Mouse (Mus musculus) forebrain, embryonic 14.5 days (tissue): ENCODE results near the gene Vmn1r120. TPM values are rescaled to one million over a fixed set of nuclear protein-coding genes. Genes with fewer than 3 reads are reported as not detected.
"Not testable (repeated sequence)": the region's sequence is repeated elsewhere in the genome, so short reads cannot be mapped to it uniquely, and the experiment has no call there.

ENCODE experiments used
- ATAC-seq: fragments of 200-750 bp; cut with Nextera tagmentation; 2 replicates; pipeline ENCODE4 v1.8.0; 2017; ENCODE audit warnings: mild to moderate bottlenecking, moderate library complexity
- DNase-seq: peaks from one replicate; pipeline ENCODE4 v3.0.0-alpha.2; 2015; ENCODE audit warnings: low spot score
- H3K27ac ChIP-seq: fragments of 300-500 bp; sonication (generic); 2 replicates; pipeline ENCODE4 v1.5.1; 2014; ENCODE audit warnings: low read depth, mild to moderate bottlenecking, control low read depth, low read length, moderate library complexity
- H3K27me3 ChIP-seq: fragments of 300-500 bp; sonication (generic); replicated peaks from 2 replicates; pipeline ENCODE4 v1.6.1; 2014; ENCODE audit warnings: low read length, control low read depth, mixed read lengths; ENCODE audit not compliant: control insufficient read depth, insufficient read depth
- H3K36me3 ChIP-seq: fragments of 300-500 bp; sonication (generic); 2 replicates; pipeline ENCODE4 v1.6.1; 2014; ENCODE audit warnings: low read length, control low read depth; ENCODE audit not compliant: control insufficient read depth, insufficient read depth
- H3K4me1 ChIP-seq: fragments of 300-500 bp; sonication (generic); 2 replicates; pipeline ENCODE4 v1.6.1; 2014; ENCODE audit warnings: antibody characterized with exemption, low read length, control low read depth; ENCODE audit not compliant: control insufficient read depth, insufficient read depth
- H3K4me2 ChIP-seq: fragments of 300-500 bp; sonication (generic); 2 replicates; pipeline ENCODE4 v1.6.1; 2014; ENCODE audit warnings: mild to moderate bottlenecking, control low read depth, low read length
- H3K4me3 ChIP-seq: fragments of 300-500 bp; sonication (generic); 2 replicates; pipeline ENCODE4 v1.5.1; 2014; ENCODE audit warnings: low read depth, low read length, control low read depth
- H3K9ac ChIP-seq: fragments of 300-500 bp; sonication (generic); 2 replicates; pipeline ENCODE4 v1.6.1; 2014; ENCODE audit warnings: mild to moderate bottlenecking, low read length, control low read depth, moderate library complexity
- H3K9me3 ChIP-seq: fragments of 300-500 bp; sonication (generic); replicated peaks from 2 replicates; pipeline ENCODE4 v1.6.1; 2016; ENCODE audit warnings: low read length, control low read depth, mixed read lengths; ENCODE audit not compliant: control insufficient read depth
- WGBS: fragments of 180-500 bp; shearing (Covaris S2); extraction: QIAGEN DNeasy Blood & Tissue Kit; methylation state at CpG from one replicate; pipeline ENCODE4 v1.1.7; 2014; 5-methylcytosine and 5-hydroxymethylcytosine counted together
- polyA plus RNA-seq: library from polyadenylated mRNA; unstranded; fragments of >200 nt; fragmentation: Nextera tagmentation; extraction: Ambion mirVana; gene quantifications from 2 replicates; pipeline ENCODE4 v1.2.1, GENCODE M21; 2014

Gene Vmn1r120
- not detected in 2 replicates for polyA plus RNA-seq

- not testable (repeated sequence) for H3K27ac ChIP-seq, H3K27me3 ChIP-seq, H3K36me3 ChIP-seq, H3K4me1 ChIP-seq, H3K9ac ChIP-seq, ATAC-seq, H3K9me3 ChIP-seq, DNase-seq, H3K4me2 ChIP-seq, H3K4me3 ChIP-seq
- 88% methylated on average over 1 of the region's 1 CpGs for WGBS
These were observed at the start of gene Vmn1r120 for GRCm38 (mm10) chr7:21053684-21054083. Vmn1r120 (minus strand) TSS chr7:21053784.

GRCm38 (mm10) chr7:21098413-21098812, 44.8 kb upstream of the Vmn1r120 start, which contains the start of gene Vmn1r121:
Vmn1r121 (minus strand) TSS chr7:21098513.
- H3K9me3 ChIP-seq, H3K9ac ChIP-seq, H3K4me1 ChIP-seq, H3K27ac ChIP-seq, H3K4me2 ChIP-seq, H3K27me3 ChIP-seq, H3K4me3 ChIP-seq, H3K36me3 ChIP-seq, ATAC-seq, DNase-seq: not testable (repeated sequence)
- WGBS, result 81% methylated on average over 4 of the region's 5 CpGs

- H3K36me3 ChIP-seq, H3K27ac ChIP-seq, DNase-seq, ATAC-seq, H3K4me1 ChIP-seq, H3K4me2 ChIP-seq, H3K27me3 ChIP-seq, H3K4me3 ChIP-seq, H3K9ac ChIP-seq, H3K9me3 ChIP-seq: not testable (repeated sequence)
- no CpG with 5 or more reads among the region's 2 CpGs for WGBS
These were observed 41.2 kb downstream of the Vmn1r120 start, which contains the start of gene Vmn1r119 for GRCm38 (mm10) chr7:21012355-21012754. Vmn1r119 (minus strand) TSS chr7:21012455.

Other genes with a start within 250 kb of the Vmn1r120 start
- gene Vmn1r114, start 241.6 kb downstream of the Vmn1r120 start, polyA plus RNA-seq, result not detected in 2 replicates
- not detected in 2 replicates for gene Vmn1r115, start 208.8 kb downstream of the Vmn1r120 start, polyA plus RNA-seq
- not detected in 2 replicates for gene Vmn1r116, start 181.5 kb downstream of the Vmn1r120 start, polyA plus RNA-seq
- gene Vmn1r117, start 169.7 kb downstream of the Vmn1r120 start, polyA plus RNA-seq, result not detected in 2 replicates
- gene Vmn1r118, start 141.4 kb downstream of the Vmn1r120 start, polyA plus RNA-seq, result not detected in 2 replicates
- gene Vmn1r119, start 41.3 kb downstream of the Vmn1r120 start, polyA plus RNA-seq, result not detected in 2 replicates
- gene Vmn1r121, start 44.7 kb upstream of the Vmn1r120 start, polyA plus RNA-seq, result not detected in 2 replicates
- gene Vmn1r122, start 80.3 kb upstream of the Vmn1r120 start, polyA plus RNA-seq, result not detected in 2 replicates
- not detected in 2 replicates for gene Vmn1r123, start 108.4 kb upstream of the Vmn1r120 start, polyA plus RNA-seq
- gene Gm5157, start 136.6 kb upstream of the Vmn1r120 start, polyA plus RNA-seq, result not detected in 2 replicates
- gene Vmn1r124, start 206.8 kb upstream of the Vmn1r120 start, polyA plus RNA-seq, result not detected in 2 replicates
- not detected in 2 replicates for gene Vmn1r125, start 218.4 kb upstream of the Vmn1r120 start, polyA plus RNA-seq
- not detected in 2 replicates for gene Vmn1r126, start 247.7 kb upstream of the Vmn1r120 start, polyA plus RNA-seq